Mouse (Mus musculus) layer of hippocampus, adult 11-12 months (tissue): ENCODE results near the gene Mars.
A peak's percentile ranks its signal among the peaks of the same experiment; 100 is the strongest.
"Not testable (repeated sequence)": the region's sequence is repeated elsewhere in the genome, so short reads cannot be mapped to it uniquely, and the experiment has no call there.

ENCODE experiments used
- DNase-seq: peaks from one replicate; pipeline ENCODE4 v3.0.0; 2022; ENCODE audit warnings: low spot score

Mars gene

GRCm38 (mm10) chr10:127337536-127338099 lies 26.0 kb upstream of the Mars start:
- DNase-seq = no peak

- DNase-seq = no peak
Observed at GRCm38 (mm10) chr10:127336952-127337351, 25.4 kb upstream of the Mars start.

- DNase-seq = no peak
Observed at GRCm38 (mm10) chr10:127335271-127335670, 23.7 kb upstream of the Mars start.

- no peak for DNase-seq
Observed at GRCm38 (mm10) chr10:127333152-127333551, 21.6 kb upstream of the Mars start.

- no peak for DNase-seq
Observed at GRCm38 (mm10) chr10:127332211-127332874, 20.8 kb upstream of the Mars start.

GRCm38 (mm10) chr10:127330212-127330611 lies 18.6 kb upstream of the Mars start:
- DNase-seq = no peak

- DNase-seq = no peak
Observed at GRCm38 (mm10) chr10:127327461-127328145, 16.0 kb upstream of the Mars start.

GRCm38 (mm10) chr10:127326828-127327227 lies 15.2 kb upstream of the Mars start:
- DNase-seq = no peak

- no peak for DNase-seq
Observed at GRCm38 (mm10) chr10:127326017-127326801, 14.6 kb upstream of the Mars start.

GRCm38 (mm10) chr10:127325454-127326016 lies 13.9 kb upstream of the Mars start:
- no peak for DNase-seq

GRCm38 (mm10) chr10:127324495-127324894 lies 12.9 kb upstream of the Mars start:
- no peak for DNase-seq

- DNase-seq = no peak
Observed at GRCm38 (mm10) chr10:127323131-127323855, 11.7 kb upstream of the Mars start.

GRCm38 (mm10) chr10:127322669-127323068 lies 11.1 kb upstream of the Mars start:
- DNase-seq = no peak

GRCm38 (mm10) chr10:127322178-127322577 lies 10.6 kb upstream of the Mars start:
- DNase-seq = no peak

- no peak for DNase-seq
Observed at GRCm38 (mm10) chr10:127321621-127322020, 10.0 kb upstream of the Mars start, which contains the start of gene Arhgap9. Gene Arhgap9, plus strand, starts transcription at chr10:127321964.

- no peak for DNase-seq
Observed at GRCm38 (mm10) chr10:127319969-127320368, 8.4 kb upstream of the Mars start.

GRCm38 (mm10) chr10:127318009-127318408 lies 6.4 kb upstream of the Mars start:
- DNase-seq = no peak

- DNase-seq = no peak
Observed at GRCm38 (mm10) chr10:127317277-127317676, 5.7 kb upstream of the Mars start.

GRCm38 (mm10) chr10:127314950-127315349 lies 3.4 kb upstream of the Mars start:
- DNase-seq = not testable (repeated sequence)

- not testable (repeated sequence) for DNase-seq
Observed at GRCm38 (mm10) chr10:127313516-127313915, 1.9 kb upstream of the Mars start.

- no peak for DNase-seq
Observed at GRCm38 (mm10) chr10:127312858-127313257, 1.3 kb upstream of the Mars start.

GRCm38 (mm10) chr10:127312356-127312676 lies 730 bp upstream of the Mars start:
- peak; percentile 87 for DNase-seq
